Mouse (Mus musculus): Measurements from ENCODE around the gene Nav2.

The Nav2 gene

DNA sequence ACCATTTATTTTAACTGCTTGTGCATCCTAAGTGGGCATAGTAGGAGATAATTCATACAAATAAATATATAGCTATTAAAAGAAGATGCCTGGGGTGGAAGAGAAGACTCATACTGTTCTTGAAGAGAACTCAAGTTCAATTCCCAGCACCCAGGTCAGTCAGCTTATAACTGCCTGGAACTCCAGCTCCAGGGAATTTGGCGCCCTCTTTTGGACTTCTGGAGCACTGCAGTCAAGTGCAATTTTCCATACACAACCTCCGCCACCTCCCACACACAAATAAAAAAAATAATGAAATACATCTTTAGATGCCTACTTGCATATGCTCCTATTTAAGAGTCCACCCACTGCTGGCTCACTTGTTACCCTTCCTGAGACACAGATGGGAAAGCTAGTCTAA is 416.1 kb downstream of the Nav2 start:
- Histone ChIP-seq H3K4me1 (replicated peaks; ENCODE audit: low read depth, low read length) (peaks cover 9% of the 10 kb centered on the region), H3K4me3 (replicated peaks; ENCODE audit: low read length) (no peak overlapping the region), H3K27me3 (ENCODE audit: insufficient read depth, low read length) (peaks cover 5% of the 10 kb centered on the region; the same call in 1 of the 2 replicates), H3K36me3 (ENCODE audit: insufficient read depth, low read length) (no peaks in the 10 kb centered on the region), H3K9me3 (ENCODE audit: low read length) (no peaks in the 10 kb centered on the region)
- peak; percentile 70 for TF ChIP-seq CTCF (conservative IDR thresholded peaks at IDR 0.05; ENCODE audit: low read length)
- no peak for TF ChIP-seq POU5F1 (IDR thresholded peaks at IDR 0.05; ENCODE audit: borderline replicate concordance, low read length)

DNA sequence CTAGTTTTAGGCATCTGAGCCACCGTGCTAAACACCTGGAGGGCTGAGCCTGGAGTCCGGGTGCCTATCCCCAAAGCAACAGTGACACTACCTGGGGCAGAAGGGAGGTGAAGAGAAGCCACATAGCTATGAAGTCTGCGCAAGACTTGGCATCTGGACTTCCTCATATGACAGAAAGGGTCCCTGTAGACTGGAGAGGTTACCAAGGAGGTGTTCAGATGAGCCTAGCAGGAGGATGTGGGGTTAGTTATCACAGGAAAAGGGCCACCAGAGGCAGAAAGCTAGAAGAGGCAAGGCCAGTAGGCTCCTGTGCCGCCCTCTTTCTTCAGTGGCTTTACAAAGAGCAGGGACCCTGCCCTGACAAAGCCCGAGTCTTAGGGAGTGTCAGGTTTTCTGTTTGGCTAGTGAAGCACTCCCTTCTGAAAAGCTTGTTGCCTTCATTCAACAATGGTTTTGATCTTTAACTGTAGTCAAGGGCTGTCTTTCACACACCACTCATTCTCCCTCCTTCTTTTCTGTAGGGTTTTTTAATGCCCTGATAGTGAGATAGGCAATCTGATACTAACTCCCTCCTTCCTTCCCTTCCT is 417.7 kb downstream of the Nav2 start:
- H3K9me3 ChIP-seq (ENCODE audit: low read length) = no peaks in the 10 kb centered on the region
- no peak overlapping the region for H3K4me3 ChIP-seq (replicated peaks; ENCODE audit: low read length)
- peaks cover 9% of the 10 kb centered on the region for H3K4me1 ChIP-seq (replicated peaks; ENCODE audit: low read depth, low read length)

DNA sequence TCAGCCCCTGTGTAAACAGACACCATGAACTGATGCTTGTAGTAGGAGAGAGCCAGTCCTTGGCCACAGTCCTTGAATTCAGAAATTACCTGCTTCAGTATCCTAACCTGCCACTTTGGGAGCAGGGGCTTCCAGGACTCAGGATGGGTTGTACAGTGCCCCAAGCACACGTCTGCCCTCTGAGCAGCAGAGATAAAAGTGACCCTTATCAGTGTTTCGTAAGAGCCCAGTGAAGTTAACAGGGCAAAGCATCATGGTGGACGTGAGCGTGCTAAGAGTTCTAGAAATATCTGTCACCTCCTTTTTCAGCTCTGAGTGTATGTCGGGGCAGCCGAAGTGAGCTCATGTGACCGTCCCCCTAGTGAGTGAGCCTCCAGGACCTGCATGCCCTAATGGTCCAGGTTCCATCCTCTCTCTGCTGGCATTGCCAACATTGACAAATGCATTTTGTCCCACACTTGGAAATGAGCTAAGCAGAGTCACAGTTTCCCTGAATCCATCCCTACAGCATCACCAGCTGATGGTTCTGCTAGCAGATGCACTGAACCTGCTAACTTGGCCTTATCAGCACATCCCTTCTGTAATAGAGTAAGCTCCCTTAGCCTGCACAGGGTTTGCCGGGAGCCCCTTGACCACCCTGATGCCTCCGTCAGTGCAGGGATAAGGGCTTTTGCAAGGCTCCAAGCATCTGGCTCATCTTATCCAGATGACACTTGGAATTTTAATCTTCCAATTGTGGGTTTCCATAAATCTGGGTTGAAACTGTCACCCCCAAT is 418.6 kb downstream of the Nav2 start:
- peaks cover 5% of the 10 kb centered on the region; the same call in 1 of the 2 replicates for H3K27me3 ChIP-seq (ENCODE audit: insufficient read depth, low read length)
- TF ChIP-seq POU5F1 (IDR thresholded peaks at IDR 0.05; ENCODE audit: borderline replicate concordance, low read length) (no peak), NANOG (IDR thresholded peaks at IDR 0.05; ENCODE audit: borderline replicate concordance, low read length) (no peak), CTCF (conservative IDR thresholded peaks at IDR 0.05; ENCODE audit: low read length) (no peak)
- H3K4me1 ChIP-seq (replicated peaks; ENCODE audit: low read depth, low read length) = peaks cover 9% of the 10 kb centered on the region
- H3K36me3 ChIP-seq (ENCODE audit: insufficient read depth, low read length) = no peaks in the 10 kb centered on the region
- H3K4me3 ChIP-seq (replicated peaks; ENCODE audit: low read length) = no peak overlapping the region
- H3K9me3 ChIP-seq (ENCODE audit: low read length) = no peaks in the 10 kb centered on the region

More for the DNA sequence above, 417.7 kb downstream of the Nav2 start:
- Histone ChIP-seq H3K36me3 (ENCODE audit: insufficient read depth, low read length) (no peaks in the 10 kb centered on the region), H3K27me3 (ENCODE audit: insufficient read depth, low read length) (peaks cover 5% of the 10 kb centered on the region; the same call in 1 of the 2 replicates)
- no peak for TF ChIP-seq CTCF (conservative IDR thresholded peaks at IDR 0.05; ENCODE audit: low read length)
- TF ChIP-seq NANOG (IDR thresholded peaks at IDR 0.05; ENCODE audit: borderline replicate concordance, low read length) = no peak
- TF ChIP-seq POU5F1 (IDR thresholded peaks at IDR 0.05; ENCODE audit: borderline replicate concordance, low read length) = no peak

DNA sequence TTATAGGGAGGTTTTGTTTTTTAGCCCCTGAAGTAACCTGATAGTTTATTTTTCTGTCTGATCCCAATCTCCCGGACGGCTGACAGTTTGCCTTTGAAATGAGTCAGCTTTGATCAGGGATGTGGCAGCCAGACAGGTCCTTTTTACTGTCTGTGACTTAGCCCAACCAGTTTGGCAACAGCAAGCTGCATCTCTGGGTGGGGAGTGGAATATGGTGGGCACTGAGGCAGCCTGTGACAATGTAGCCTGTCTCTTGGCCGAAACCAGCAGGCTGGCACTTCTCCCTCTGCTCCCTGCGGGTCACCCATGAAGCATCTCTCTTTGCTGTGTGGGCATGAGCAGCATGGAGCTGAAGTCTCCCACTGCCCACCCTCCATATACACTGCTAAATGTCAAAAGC is 421.7 kb downstream of the Nav2 start:
- Histone ChIP-seq H3K4me3 (replicated peaks; ENCODE audit: low read length) (no peak overlapping the region), H3K9me3 (ENCODE audit: low read length) (no peaks in the 10 kb centered on the region), H3K27me3 (ENCODE audit: insufficient read depth, low read length) (peaks cover 5% of the 10 kb centered on the region; the same call in 1 of the 2 replicates), H3K36me3 (ENCODE audit: insufficient read depth, low read length) (no peaks in the 10 kb centered on the region), H3K4me1 (replicated peaks; ENCODE audit: low read depth, low read length) (peaks cover 9% of the 10 kb centered on the region)
- TF ChIP-seq NANOG (IDR thresholded peaks at IDR 0.05; ENCODE audit: borderline replicate concordance, low read length) (no peak), POU5F1 (IDR thresholded peaks at IDR 0.05; ENCODE audit: borderline replicate concordance, low read length) (no peak), CTCF (conservative IDR thresholded peaks at IDR 0.05; ENCODE audit: low read length) (no peak)

DNA sequence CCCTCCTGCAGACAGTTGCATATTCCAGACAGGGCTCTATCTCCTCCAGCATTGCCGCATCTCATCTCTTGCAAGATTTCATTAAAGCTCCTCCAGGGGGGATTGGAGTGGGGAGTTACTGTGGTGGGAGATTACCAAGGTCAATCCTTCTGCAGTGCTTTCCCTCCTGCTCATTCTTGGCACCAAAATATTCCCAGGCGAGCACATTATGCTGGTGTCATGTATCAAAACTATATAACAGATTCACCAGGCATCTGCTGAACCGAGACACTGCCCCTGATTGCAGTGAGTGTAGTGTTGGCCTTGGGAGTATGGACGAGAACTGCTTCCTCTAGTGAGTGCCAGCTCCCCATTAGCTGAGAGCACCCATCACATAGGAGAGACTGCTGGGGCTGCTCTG is 423.4 kb downstream of the Nav2 start:
- Histone ChIP-seq H3K9me3 (ENCODE audit: low read length) (no peaks in the 10 kb centered on the region), H3K4me3 (replicated peaks; ENCODE audit: low read length) (no peak overlapping the region), H3K27me3 (ENCODE audit: insufficient read depth, low read length) (0 out of 2 replicates have a peak, but pooled peaks cover 5% of the 10 kb centered on the region), H3K4me1 (replicated peaks; ENCODE audit: low read depth, low read length) (peaks cover 5% of the 10 kb centered on the region; the same call in 1 of the 2 replicates), H3K36me3 (ENCODE audit: insufficient read depth, low read length) (no peaks in the 10 kb centered on the region)
- TF ChIP-seq CTCF (conservative IDR thresholded peaks at IDR 0.05; ENCODE audit: low read length) (no peak), NANOG (IDR thresholded peaks at IDR 0.05; ENCODE audit: borderline replicate concordance, low read length) (no peak), POU5F1 (IDR thresholded peaks at IDR 0.05; ENCODE audit: borderline replicate concordance, low read length) (no peak)

DNA sequence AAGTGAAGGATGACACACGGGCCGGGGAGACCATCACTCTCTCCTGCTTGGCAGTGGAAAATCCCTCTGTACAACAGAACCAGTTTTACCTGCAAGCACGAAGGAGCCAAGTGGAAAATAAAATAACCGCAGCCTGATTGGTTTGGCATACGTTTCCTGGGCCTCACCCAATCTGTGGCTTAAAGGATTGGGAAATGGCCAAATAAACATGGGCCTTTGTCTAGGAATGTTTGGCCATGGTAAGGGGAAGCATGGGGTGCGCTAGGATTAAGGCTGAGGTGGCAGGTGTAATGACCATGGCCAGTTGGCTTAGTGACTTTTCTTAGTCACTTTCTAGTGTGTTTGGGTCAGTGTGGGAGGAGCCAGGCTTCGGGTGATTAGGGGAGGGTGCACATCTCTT is 424.1 kb downstream of the Nav2 start:
- H3K27me3 ChIP-seq (ENCODE audit: insufficient read depth, low read length) = 0 out of 2 replicates have a peak, but pooled peaks cover 5% of the 10 kb centered on the region
- H3K4me1 ChIP-seq (replicated peaks; ENCODE audit: low read depth, low read length) = peaks cover 8% of the 10 kb centered on the region
- no peaks in the 10 kb centered on the region for H3K9me3 ChIP-seq (ENCODE audit: low read length)
- TF ChIP-seq NANOG (IDR thresholded peaks at IDR 0.05; ENCODE audit: borderline replicate concordance, low read length) (no peak), POU5F1 (IDR thresholded peaks at IDR 0.05; ENCODE audit: borderline replicate concordance, low read length) (no peak), CTCF (conservative IDR thresholded peaks at IDR 0.05; ENCODE audit: low read length) (no peak)
- H3K36me3 ChIP-seq (ENCODE audit: insufficient read depth, low read length) = no peaks in the 10 kb centered on the region
- H3K4me3 ChIP-seq (replicated peaks; ENCODE audit: low read length) = no peak overlapping the region

DNA sequence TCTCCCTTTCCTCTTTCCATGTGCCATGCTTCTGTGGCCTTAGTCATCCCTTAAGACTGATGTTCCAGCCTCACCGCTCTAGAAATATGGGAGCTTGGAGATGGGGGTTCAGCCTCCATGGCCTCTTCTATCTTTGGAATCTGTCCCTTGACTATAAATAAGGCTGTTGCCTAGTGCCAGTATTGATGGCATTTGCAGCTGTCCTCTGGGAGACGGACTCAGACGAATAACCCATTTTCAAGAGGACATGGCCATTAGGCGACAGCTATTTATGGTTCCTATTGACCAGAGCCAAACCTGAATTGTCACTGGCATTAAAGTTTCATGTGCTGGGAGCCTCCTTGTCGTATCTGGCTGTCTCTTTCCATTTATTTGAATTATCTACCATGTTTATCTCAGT is 425.6 kb downstream of the Nav2 start:
- Histone ChIP-seq H3K9me3 (ENCODE audit: low read length) (no peaks in the 10 kb centered on the region), H3K36me3 (ENCODE audit: insufficient read depth, low read length) (no peaks in the 10 kb centered on the region), H3K4me1 (replicated peaks; ENCODE audit: low read depth, low read length) (peaks cover 12% of the 10 kb centered on the region), H3K27me3 (ENCODE audit: insufficient read depth, low read length) (0 out of 2 replicates have a peak, but pooled peaks cover 5% of the 10 kb centered on the region), H3K4me3 (replicated peaks; ENCODE audit: low read length) (no peak overlapping the region)
- TF ChIP-seq NANOG (IDR thresholded peaks at IDR 0.05; ENCODE audit: borderline replicate concordance, low read length) (no peak), POU5F1 (IDR thresholded peaks at IDR 0.05; ENCODE audit: borderline replicate concordance, low read length) (no peak), CTCF (conservative IDR thresholded peaks at IDR 0.05; ENCODE audit: low read length) (no peak)

DNA sequence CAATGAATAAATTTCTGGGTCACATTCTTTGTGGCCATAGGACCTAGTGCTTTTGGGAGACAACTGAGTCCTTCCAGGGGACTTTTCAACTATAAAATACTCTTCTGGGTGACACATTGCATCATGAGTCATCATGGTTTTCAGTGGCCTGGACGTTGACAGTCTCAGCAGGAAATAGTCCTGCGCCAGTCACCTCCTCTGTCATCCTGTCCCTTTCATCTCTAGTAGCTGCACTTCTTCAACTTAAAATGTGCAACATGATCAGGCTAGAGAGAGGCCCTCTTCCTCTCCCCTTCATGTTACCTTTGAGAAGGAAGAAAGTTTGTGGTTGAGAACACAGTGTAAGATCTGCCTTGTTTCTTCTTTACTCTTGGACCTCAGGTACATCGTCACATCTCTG is 426.5 kb downstream of the Nav2 start:
- TF ChIP-seq CTCF (conservative IDR thresholded peaks at IDR 0.05; ENCODE audit: low read length) (no peak), NANOG (IDR thresholded peaks at IDR 0.05; ENCODE audit: borderline replicate concordance, low read length) (no peak), POU5F1 (IDR thresholded peaks at IDR 0.05; ENCODE audit: borderline replicate concordance, low read length) (no peak)
- no peaks in the 10 kb centered on the region for H3K36me3 ChIP-seq (ENCODE audit: insufficient read depth, low read length)

More for the DNA sequence above, 426.5 kb downstream of the Nav2 start:
- Histone ChIP-seq H3K9me3 (ENCODE audit: low read length) (no peaks in the 10 kb centered on the region), H3K4me1 (replicated peaks; ENCODE audit: low read depth, low read length) (peaks cover 12% of the 10 kb centered on the region), H3K27me3 (ENCODE audit: insufficient read depth, low read length) (0 out of 2 replicates have a peak, but pooled peaks cover 5% of the 10 kb centered on the region), H3K4me3 (replicated peaks; ENCODE audit: low read length) (no peak overlapping the region)

Data from E14TG2a.4 (cell line).